Mouse (Mus musculus): Measurements from ENCODE around the gene Slc25a41. TPM values are rescaled to one million over a fixed set of nuclear protein-coding genes. Genes with fewer than 3 reads are reported as not detected.

Slc25a41 gene
- polyA plus RNA-seq, 1 experiment from 2014 or later, result not detected

DNA sequence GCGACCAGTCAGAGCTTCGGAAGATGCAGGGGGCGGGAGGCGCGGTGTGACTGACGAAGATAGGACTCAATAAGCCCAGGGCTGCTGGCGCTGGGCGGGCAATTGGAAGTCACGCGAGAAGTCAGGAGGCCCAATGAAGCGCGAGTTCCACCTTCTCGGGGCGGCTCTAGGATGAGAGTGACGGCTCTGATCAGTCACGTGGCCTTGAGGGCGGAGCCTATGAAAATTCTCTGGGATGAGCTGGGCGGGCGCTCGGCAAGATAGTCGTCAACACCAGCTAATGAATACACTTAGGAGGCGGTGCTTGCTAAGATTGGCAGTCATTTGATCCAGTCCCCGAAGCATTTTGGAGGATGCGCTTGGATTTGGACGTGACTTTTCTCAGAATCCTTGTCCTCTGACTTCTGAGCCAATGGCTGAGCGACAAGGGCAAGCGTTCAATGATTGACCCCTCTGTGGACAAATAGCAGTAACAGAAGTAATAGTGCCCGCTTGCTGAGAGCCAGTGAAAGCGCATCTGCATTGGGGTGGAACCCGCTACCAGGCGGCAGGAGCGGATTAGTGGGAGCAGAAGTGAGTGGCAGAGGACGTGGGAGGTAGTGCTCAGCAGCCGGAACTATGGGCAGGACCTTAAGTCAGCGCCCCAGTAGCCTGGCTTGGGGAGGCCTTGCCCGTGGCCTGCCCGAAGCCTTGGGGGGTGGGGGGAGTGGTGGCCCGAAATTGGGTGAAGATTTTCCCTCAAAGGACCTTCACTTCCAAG lies 9.6 kb downstream of the Slc25a41 start:
- peak; percentile 100 for DNase-seq
- under 1% methylated on average over 38 of the region's 38 CpGs for WGBS
- H3K4me1 ChIP-seq (ENCODE audit: control insufficient read depth, insufficient read depth, low read length), result peaks cover 11% of the 10 kb centered on the region
- peak overlapping the region; percentile 63 for H3K4me2 ChIP-seq (ENCODE audit: low read length)
- peak overlapping the region; percentile 36 for H3K4me3 ChIP-seq (replicated peaks; ENCODE audit: low read depth, low read length)
- H3K27me3 ChIP-seq (ENCODE audit: control insufficient read depth, insufficient read depth, low read length), result no peaks in the 10 kb centered on the region
- no peak overlapping the region; the same call in 1 of the 2 replicates for H3K9ac ChIP-seq (replicated peaks; ENCODE audit: low read length)
- peak; percentile 97 for ATAC-seq (ENCODE audit: low FRiP score, low TSS enrichment)
- H3K9me3 ChIP-seq (ENCODE audit: control insufficient read depth, low read length), result no peaks in the 10 kb centered on the region
- peaks cover 21% of the 10 kb centered on the region for H3K36me3 ChIP-seq (ENCODE audit: control insufficient read depth, insufficient read depth, low read length)
- H3K27ac ChIP-seq (replicated peaks; ENCODE audit: low read depth, low read length), result peak overlapping the region; percentile 87

DNA sequence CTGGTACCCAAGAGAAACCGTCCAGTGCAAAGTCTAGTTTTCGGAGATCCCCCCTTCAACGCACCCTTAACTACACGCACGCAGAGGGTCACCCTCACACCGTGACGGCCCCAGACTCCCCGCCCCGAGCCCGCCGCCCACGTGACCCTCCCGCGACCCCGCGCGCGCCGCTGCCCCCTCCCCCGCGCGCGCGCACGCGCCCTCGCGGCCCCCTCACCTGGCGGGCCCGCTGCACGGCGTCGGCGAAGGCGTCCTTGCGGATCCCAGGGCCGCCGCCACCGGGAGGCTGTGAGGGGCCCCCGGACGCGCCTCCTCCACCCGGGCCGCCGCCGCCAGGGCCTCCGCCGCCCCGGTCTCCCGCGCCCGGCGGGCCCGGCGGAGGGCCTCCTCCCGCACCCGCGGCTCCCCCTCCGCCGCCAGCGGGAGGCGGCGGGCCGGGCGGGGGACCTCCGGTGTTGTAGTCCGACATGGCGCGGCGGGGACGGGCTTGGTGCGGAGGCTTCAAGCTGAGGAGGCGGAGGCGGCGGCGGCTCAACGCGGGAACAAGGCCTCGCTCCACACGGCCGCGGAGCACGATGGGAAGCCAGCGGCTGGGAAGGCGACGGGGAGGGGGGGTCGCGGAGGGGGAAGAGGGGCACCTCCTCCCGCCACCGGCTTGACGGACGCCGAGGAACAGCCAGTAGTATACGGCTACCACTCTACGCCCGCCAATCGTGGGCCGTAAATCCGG lies 10.4 kb downstream of the Slc25a41 start, which contains the start of gene Khsrp:
Gene Khsrp, minus strand, starts transcription at position 592 of the 730 bp plus-strand sequence.
- under 1% methylated on average over 97 of the region's 99 CpGs for WGBS
- Histone ChIP-seq H3K4me2 (ENCODE audit: low read length) (peak within 1 kb of the TSS; percentile 98), H3K9ac (replicated peaks; ENCODE audit: low read length) (peak within 1 kb of the TSS; percentile 98), H3K4me1 (ENCODE audit: control insufficient read depth, insufficient read depth, low read length) (peaks cover 11% of the 10 kb centered on the region), H3K36me3 (ENCODE audit: control insufficient read depth, insufficient read depth, low read length) (peaks cover 28% of the 10 kb centered on the region), H3K9me3 (ENCODE audit: control insufficient read depth, low read length) (no peaks in the 10 kb centered on the region), H3K27me3 (ENCODE audit: control insufficient read depth, insufficient read depth, low read length) (no peaks in the 10 kb centered on the region), H3K27ac (replicated peaks; ENCODE audit: low read depth, low read length) (peak within 1 kb of the TSS; percentile 94), H3K4me3 (replicated peaks; ENCODE audit: low read depth, low read length) (peak within 1 kb of the TSS; percentile 83)
- DNase-seq (peak; percentile 77), ATAC-seq (ENCODE audit: low FRiP score, low TSS enrichment) (peak; percentile 0; the same call in 1 of the 2 replicates)

DNA sequence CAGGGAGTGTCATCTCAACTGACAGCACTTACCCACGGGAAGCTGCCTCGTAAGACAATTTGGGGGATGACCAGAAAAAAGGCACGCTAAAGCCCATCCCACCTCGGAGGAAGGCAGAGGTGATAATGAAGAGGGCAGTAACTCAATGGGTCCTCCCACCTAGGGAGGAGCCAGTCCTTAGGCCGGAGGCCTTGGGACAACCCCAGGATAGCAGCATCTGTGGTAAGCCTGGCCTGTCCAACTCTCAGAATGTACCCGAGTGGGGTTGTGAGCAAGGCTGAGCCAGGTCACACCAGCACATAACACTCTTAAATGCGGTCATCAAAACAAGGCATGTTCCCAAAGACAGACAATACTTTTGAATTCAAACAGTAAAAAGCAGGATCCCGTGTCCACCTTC lies 11.8 kb downstream of the Slc25a41 start:
- Histone ChIP-seq H3K36me3 (ENCODE audit: control insufficient read depth, insufficient read depth, low read length) (peaks cover 42% of the 10 kb centered on the region), H3K4me1 (ENCODE audit: control insufficient read depth, insufficient read depth, low read length) (peaks cover 11% of the 10 kb centered on the region), H3K9ac (replicated peaks; ENCODE audit: low read length) (peak overlapping the region; percentile 98), H3K27me3 (ENCODE audit: control insufficient read depth, insufficient read depth, low read length) (no peaks in the 10 kb centered on the region), H3K4me2 (ENCODE audit: low read length) (peak overlapping the region; percentile 98), H3K4me3 (replicated peaks; ENCODE audit: low read depth, low read length) (peak overlapping the region; percentile 83), H3K27ac (replicated peaks; ENCODE audit: low read depth, low read length) (no peak overlapping the region), H3K9me3 (ENCODE audit: control insufficient read depth, low read length) (no peaks in the 10 kb centered on the region)
- no peak for DNase-seq
- 60% methylated on average over 8 of the region's 8 CpGs for WGBS
- no peak for ATAC-seq (ENCODE audit: low FRiP score, low TSS enrichment)

DNA sequence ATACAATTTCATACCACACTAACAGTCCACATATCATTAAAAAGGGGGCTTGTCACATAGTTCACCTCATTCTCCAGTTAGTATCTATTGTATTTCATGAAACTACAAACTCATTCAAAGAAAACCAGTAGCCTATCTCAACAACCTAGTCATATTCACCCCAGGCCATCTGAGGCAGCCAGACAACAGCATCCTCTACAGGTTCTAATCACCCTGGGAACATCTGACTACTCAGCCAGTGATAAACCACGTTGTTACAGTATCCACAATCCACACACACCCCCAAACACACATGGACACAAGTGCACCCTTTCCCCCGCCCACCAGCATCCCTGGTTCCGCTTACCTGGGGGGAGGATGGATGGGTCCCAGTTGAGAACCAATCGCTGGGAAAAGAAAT lies 14.0 kb downstream of the Slc25a41 start:
- Histone ChIP-seq H3K9ac (replicated peaks; ENCODE audit: low read length) (no peak overlapping the region), H3K36me3 (ENCODE audit: control insufficient read depth, insufficient read depth, low read length) (peaks cover 64% of the 10 kb centered on the region), H3K4me2 (ENCODE audit: low read length) (no peak overlapping the region), H3K27me3 (ENCODE audit: control insufficient read depth, insufficient read depth, low read length) (no peaks in the 10 kb centered on the region), H3K9me3 (ENCODE audit: control insufficient read depth, low read length) (no peaks in the 10 kb centered on the region), H3K27ac (replicated peaks; ENCODE audit: low read depth, low read length) (no peak overlapping the region), H3K4me1 (ENCODE audit: control insufficient read depth, insufficient read depth, low read length) (peaks cover 11% of the 10 kb centered on the region), H3K4me3 (replicated peaks; ENCODE audit: low read depth, low read length) (no peak overlapping the region)
- no peak for ATAC-seq (ENCODE audit: low FRiP score, low TSS enrichment)
- WGBS, result 94% methylated on average over 4 of the region's 4 CpGs
- DNase-seq, result no peak

DNA sequence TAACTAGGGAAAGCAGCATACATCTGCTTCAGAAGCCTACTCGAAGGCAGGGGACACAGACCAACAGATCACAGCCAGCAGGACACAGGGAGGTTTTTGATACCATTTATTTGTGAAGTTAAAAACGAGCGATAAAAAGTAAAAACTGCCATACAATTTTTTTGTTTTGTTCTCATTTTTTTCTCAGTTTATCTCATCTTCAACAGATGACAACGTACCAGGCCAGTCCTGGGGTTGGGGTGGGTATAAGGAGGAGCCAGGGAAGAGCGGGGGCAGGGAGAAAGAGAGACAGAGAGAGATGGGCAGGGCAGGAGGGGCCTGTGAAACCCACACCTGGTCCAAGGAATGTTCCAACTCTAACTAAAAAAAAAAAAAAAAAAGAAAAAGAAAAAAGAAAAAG lies 20.5 kb downstream of the Slc25a41 start:
- WGBS, result 92% methylated on average over 5 of the region's 5 CpGs

DNA sequence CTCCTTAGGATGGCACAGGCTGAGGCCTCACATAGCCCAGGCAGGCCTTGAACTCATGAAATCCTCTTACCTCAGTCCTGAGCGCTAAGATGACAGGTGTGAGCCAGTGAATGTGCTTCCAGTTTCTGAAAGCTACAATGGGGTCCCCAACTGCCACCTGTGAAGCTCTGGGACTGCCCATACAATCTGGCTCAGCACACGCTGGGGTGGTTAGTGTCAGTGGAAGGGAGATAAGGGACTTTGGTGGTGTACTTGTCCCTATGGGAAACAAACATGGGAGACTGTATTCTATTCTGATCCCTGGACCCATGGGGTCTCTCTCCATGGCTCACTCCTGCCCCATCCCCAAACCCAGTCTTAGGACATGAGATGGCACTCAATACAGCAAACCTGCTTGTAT lies 21.8 kb downstream of the Slc25a41 start:
- Histone ChIP-seq H3K4me2 (ENCODE audit: low read length) (no peak overlapping the region), H3K27me3 (ENCODE audit: control insufficient read depth, insufficient read depth, low read length) (no peaks in the 10 kb centered on the region), H3K27ac (replicated peaks; ENCODE audit: low read depth, low read length) (no peak overlapping the region), H3K9ac (replicated peaks; ENCODE audit: low read length) (no peak overlapping the region), H3K9me3 (ENCODE audit: control insufficient read depth, low read length) (no peaks in the 10 kb centered on the region), H3K36me3 (ENCODE audit: control insufficient read depth, insufficient read depth, low read length) (peaks cover 40% of the 10 kb centered on the region), H3K4me3 (replicated peaks; ENCODE audit: low read depth, low read length) (no peak overlapping the region), H3K4me1 (ENCODE audit: control insufficient read depth, insufficient read depth, low read length) (no peaks in the 10 kb centered on the region)
- 89% methylated on average over 2 of the region's 2 CpGs for WGBS
- no peak for ATAC-seq (ENCODE audit: low FRiP score, low TSS enrichment)
- DNase-seq, result no peak

More for the DNA sequence above, 20.5 kb downstream of the Slc25a41 start:
- no peak overlapping the region for H3K27ac ChIP-seq (replicated peaks; ENCODE audit: low read depth, low read length)
- ATAC-seq (ENCODE audit: low FRiP score, low TSS enrichment) (no peak), DNase-seq (no peak)
- no peak overlapping the region for H3K4me3 ChIP-seq (replicated peaks; ENCODE audit: low read depth, low read length)
- no peak overlapping the region for H3K9ac ChIP-seq (replicated peaks; ENCODE audit: low read length)
- H3K36me3 ChIP-seq (ENCODE audit: control insufficient read depth, insufficient read depth, low read length), result peaks cover 53% of the 10 kb centered on the region
- no peaks in the 10 kb centered on the region for H3K27me3 ChIP-seq (ENCODE audit: control insufficient read depth, insufficient read depth, low read length)
- H3K4me1 ChIP-seq (ENCODE audit: control insufficient read depth, insufficient read depth, low read length), result no peaks in the 10 kb centered on the region
- H3K9me3 ChIP-seq (ENCODE audit: control insufficient read depth, low read length), result no peaks in the 10 kb centered on the region
- no peak overlapping the region for H3K4me2 ChIP-seq (ENCODE audit: low read length)

DNA sequence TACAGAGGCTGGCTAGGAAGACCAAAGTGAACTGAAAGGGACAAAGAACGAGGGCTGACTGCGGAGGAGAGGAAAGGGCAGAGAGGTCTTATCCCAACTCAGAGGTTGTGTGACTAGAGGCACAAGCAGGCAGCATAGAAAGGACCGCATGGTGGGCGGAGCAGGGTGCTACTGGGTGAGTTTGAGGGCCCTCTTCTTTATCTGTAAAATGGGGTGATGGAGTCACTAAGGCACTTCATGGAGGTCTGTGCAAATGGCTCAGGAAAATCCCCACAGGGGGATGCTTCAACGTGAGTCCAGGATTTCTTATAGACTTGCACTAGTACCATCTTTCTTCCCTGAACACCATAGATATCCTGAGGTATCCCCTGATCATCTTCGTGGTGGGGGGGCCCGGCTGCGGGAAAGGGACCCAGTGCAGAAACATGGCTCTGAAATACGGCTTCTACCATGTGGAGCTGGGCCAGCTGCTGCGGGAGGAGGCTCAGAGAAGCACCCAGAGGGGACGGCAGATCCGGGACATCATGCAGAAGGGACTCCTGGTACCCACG lies 29.1 kb downstream of the Slc25a41 start:
- DNase-seq, result no peak
- H3K9me3 ChIP-seq (ENCODE audit: control insufficient read depth, low read length), result no peaks in the 10 kb centered on the region
- no peaks in the 10 kb centered on the region for H3K27me3 ChIP-seq (ENCODE audit: control insufficient read depth, insufficient read depth, low read length)
- H3K27ac ChIP-seq (replicated peaks; ENCODE audit: low read depth, low read length), result peak overlapping the region; percentile 96
- ATAC-seq (ENCODE audit: low FRiP score, low TSS enrichment), result no peak
- H3K4me3 ChIP-seq (replicated peaks; ENCODE audit: low read depth, low read length), result peak overlapping the region; percentile 72
- WGBS, result 76% methylated on average over 13 of the region's 13 CpGs
- H3K4me1 ChIP-seq (ENCODE audit: control insufficient read depth, insufficient read depth, low read length), result peaks cover 16% of the 10 kb centered on the region
- H3K4me2 ChIP-seq (ENCODE audit: low read length), result peak overlapping the region; percentile 84
- no peak overlapping the region; the same call in 1 of the 2 replicates for H3K9ac ChIP-seq (replicated peaks; ENCODE audit: low read length)
- H3K36me3 ChIP-seq (ENCODE audit: control insufficient read depth, insufficient read depth, low read length), result peaks cover 14% of the 10 kb centered on the region

DNA sequence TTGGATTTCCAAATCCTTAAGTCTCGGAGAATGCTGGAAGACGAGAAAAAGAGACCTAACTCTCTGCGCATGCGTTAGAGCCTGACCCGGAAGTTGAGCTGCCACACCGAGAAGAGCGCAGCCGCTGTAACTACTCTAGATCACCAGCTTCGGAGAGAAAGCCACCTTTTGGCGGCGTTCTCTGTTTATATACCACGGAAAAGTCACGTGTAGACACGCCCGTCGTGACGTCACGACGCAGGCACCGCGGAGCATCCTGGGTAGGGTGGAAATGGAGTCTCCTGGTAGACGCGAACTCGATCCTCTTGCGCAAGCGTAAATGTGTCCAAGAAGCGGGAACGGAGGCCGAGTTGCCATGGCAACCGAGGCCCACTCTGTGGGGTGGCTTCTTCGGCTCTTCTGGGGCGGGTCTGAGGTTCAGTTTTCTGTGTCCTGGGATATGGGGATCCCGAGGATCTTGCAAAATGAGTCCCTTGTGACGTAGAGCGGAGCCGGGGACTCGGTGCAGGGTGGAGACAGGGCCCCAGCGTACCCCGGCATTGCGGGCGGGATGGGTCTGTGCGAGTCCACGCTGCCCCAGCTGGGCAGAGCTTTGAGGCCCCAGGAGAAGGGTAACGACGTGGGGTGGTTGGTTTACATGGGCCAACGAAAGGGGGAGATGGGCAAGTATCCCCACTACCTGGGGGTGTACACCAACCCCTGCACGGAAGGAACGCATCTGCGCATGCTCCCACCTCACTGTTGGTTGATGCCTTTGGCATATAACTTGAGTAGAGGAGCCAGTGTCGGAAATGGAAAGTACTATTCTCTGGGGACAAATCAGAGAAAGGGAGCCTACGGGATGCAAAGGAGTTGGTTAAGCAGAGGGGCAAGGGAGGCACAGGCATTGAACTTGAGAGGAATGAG lies 30.0 kb downstream of the Slc25a41 start, which contains the start of the genes Gtf2f1 and Gm17949:
Gene Gtf2f1, minus strand, starts transcription at position 53 of the 906 bp plus-strand sequence.
Gene Gm17949, plus strand, starts transcription at position 234 of the 906 bp plus-strand sequence.
- H3K27me3 ChIP-seq (ENCODE audit: control insufficient read depth, insufficient read depth, low read length), result no peaks in the 10 kb centered on the region
- peaks cover 16% of the 10 kb centered on the region for H3K4me1 ChIP-seq (ENCODE audit: control insufficient read depth, insufficient read depth, low read length)
- H3K9ac ChIP-seq (replicated peaks; ENCODE audit: low read length), result peak within 1 kb of the TSS; percentile 80
- ATAC-seq (ENCODE audit: low FRiP score, low TSS enrichment) (peak; percentile 93), DNase-seq (peak; percentile 100)
- H3K27ac ChIP-seq (replicated peaks; ENCODE audit: low read depth, low read length), result peak within 1 kb of the TSS; percentile 96
- peak within 1 kb of the TSS; percentile 92 for H3K4me2 ChIP-seq (ENCODE audit: low read length)
- peak within 1 kb of the TSS; percentile 72 for H3K4me3 ChIP-seq (replicated peaks; ENCODE audit: low read depth, low read length)
- peaks cover 22% of the 10 kb centered on the region for H3K36me3 ChIP-seq (ENCODE audit: control insufficient read depth, insufficient read depth, low read length)
- H3K9me3 ChIP-seq (ENCODE audit: control insufficient read depth, low read length), result no peaks in the 10 kb centered on the region
- WGBS, result under 1% methylated on average over 51 of the region's 51 CpGs
